Mouse (Mus musculus) CH12.LX (cell line): ENCODE results near the gene Cela1.

Experiments used
- CTCF ChIP-seq, 2 experiments: IDR thresholded peaks in 1 of 2; conservative IDR thresholded peaks in 1 of 2; 2 replicates each; pipeline ENCODE4 v1.5.1; 2011 to 2012; ENCODE audit warnings: low read depth in 2 of 2, low read length in 2 of 2, improper control_type of control experiment in 1 of 2, inconsistent platforms in 1 of 2, mild to moderate bottlenecking in 1 of 2, moderate library complexity in 1 of 2
- KAT2A ChIP-seq: IDR thresholded peaks from 2 replicates; pipeline ENCODE4 v1.6.1; 2012; ENCODE audit warnings: low read length, improper control_type of control experiment, inconsistent platforms; ENCODE audit not compliant: insufficient replicate concordance

DNA sequence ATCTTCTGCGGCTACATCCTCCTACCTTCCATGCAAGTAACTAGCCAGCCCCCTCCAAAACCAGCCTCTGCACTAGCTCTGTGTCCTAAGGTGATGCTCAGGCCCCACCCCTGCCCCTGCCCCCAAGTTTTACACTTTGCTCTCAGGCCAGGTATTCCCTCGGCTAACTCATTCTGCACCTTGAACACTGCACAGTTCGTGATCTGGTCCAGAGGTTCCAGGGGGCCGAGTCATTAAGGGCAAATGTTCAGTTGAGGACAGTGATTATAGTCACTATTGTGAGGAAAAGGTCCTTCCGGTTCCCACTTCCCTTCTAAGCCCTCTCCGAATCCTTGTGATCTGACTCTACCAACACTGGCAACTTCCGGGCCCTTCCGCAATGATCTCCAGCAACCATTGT lies 26.7 kb upstream of the Cela1 start:
- TF ChIP-seq KAT2A, result no peak
- no peak for TF ChIP-seq CTCF (conservative IDR thresholded peaks at IDR 0.05 in 1 of 2, IDR thresholded peaks at IDR 0.05 in 1 of 2; ENCODE audit: low read depth in 2 of 2, low read length in 2 of 2)
